Mouse (Mus musculus): Measurements from ENCODE around the gene Rps8.
A peak's percentile ranks its signal among the peaks of the same experiment; 100 is the strongest.

Rps8 gene

DNA sequence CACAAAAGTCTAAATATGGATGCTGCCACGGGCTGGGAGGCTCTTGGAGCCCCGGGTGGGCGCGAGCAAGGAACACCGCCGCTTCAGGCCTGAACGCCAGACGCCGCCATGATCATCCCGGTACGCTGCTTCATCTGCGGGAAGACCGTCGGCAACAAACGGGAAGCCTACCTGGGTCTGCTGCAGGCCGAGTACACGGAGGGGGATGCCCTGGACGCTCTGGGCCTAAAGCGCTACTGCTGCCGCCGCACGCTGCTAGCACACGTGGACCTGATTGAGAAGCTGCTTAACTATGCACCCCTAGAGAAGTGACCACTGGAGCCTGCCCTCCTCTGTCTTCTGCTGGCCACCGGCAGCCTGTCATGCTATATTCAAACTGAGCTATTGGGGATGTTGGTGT is 7.2 kb downstream of the Rps8 start:
- DNase-seq (ENCODE audit: low spot score): no peak

DNA sequence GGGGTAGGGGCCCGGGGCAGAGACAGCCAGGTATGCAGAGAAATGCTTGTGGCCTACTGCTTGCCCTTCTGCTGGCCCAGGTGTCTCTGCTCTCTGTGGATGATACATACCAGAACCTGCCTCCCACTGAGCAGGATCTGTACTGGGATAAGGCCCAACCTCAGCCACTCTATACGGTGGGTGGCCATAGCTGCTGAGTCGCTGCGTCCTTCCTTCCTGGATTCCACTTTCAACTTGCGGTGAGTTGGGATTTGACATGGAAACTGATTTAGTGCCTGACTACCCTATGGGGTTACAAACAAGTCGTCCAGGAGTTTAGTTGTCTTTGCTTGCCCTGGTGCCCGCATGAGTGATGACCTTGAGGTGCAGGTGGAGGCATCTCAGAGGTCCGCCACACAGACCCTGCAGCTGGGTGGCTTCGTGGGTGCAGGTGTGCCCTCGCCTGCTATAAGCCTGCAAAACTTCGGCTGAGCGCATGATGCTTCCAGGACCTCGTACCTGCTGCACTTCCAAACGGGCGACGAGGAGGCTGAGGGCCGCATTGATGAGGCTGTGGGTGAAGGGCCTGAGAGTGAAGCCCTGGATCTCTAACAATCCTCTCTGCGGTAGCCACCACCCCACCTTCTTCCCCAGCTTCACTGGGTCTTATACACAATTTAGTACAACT is 7.9 kb downstream of the Rps8 start:
- DNase-seq (ENCODE audit: low spot score): no peak

GRCm38 (mm10) chr4:117146176-117146575 is 9.9 kb downstream of the Rps8 start:
- DNase-seq (ENCODE audit: low spot score): peak; percentile 94

DNA sequence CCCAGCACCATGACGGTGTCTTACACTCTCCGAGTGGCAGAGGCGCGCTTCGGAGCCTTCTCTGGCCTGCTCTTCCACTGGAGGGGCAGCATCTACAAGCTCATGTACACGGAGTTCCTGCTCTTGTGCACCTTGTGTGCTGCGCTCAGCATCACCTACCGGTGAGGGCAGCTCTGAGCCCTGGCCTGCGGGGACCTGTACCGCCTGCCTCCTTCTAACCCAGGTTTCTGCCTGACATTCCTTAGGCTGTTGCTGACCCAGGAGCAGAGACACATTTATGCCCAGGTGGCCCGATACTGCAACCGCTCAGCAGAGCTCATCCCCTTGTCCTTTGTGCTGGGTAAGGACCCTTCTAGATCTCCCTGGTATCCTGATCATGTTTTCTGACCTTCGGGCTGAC is 10.8 kb downstream of the Rps8 start:
- DNase-seq (ENCODE audit: low spot score): no peak

GRCm38 (mm10) chr4:117143023-117143422 is 13.0 kb downstream of the Rps8 start:
- DNase-seq (ENCODE audit: low spot score): no peak

DNA sequence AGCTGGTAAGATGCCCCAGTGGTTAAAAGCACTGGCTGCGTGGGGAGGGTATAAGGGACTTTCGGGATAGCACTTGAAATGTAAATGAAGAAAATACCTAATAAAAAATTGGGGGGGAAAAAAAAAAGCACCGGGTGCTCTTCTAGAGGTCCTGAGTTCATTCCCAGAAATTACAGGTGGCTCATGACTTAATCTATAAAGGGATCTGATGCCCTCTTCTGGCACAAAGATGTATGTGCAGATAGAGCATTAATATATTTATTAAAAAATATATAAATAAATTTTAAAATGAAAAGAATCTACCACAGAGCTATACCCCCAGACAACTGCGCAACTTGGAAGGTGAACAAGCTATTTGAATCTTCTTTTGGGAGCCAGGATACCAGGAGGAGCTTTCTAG is 15.4 kb downstream of the Rps8 start:
- peak; percentile 65 for DNase-seq (ENCODE audit: low spot score)

DNA sequence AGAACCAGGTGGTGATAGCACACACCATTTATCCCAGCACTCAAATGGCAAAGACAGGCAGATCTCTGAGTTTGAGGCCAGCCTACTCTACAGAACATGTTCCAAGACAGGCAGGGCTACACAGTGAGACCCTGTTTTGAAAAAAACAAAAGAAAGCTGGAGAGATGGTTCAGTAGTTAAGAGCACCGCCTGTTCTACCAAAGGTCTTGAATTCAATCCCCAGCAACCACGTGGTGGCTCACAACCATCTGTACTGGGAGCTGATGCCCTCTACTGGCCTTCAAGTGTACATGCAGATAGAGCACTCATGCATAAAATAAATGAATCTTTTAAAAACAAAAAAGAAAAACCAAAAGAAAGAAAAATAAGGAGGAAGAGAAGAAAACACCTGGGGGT is 16.8 kb downstream of the Rps8 start:
- DNase-seq (ENCODE audit: low spot score): peak; percentile 70

DNA sequence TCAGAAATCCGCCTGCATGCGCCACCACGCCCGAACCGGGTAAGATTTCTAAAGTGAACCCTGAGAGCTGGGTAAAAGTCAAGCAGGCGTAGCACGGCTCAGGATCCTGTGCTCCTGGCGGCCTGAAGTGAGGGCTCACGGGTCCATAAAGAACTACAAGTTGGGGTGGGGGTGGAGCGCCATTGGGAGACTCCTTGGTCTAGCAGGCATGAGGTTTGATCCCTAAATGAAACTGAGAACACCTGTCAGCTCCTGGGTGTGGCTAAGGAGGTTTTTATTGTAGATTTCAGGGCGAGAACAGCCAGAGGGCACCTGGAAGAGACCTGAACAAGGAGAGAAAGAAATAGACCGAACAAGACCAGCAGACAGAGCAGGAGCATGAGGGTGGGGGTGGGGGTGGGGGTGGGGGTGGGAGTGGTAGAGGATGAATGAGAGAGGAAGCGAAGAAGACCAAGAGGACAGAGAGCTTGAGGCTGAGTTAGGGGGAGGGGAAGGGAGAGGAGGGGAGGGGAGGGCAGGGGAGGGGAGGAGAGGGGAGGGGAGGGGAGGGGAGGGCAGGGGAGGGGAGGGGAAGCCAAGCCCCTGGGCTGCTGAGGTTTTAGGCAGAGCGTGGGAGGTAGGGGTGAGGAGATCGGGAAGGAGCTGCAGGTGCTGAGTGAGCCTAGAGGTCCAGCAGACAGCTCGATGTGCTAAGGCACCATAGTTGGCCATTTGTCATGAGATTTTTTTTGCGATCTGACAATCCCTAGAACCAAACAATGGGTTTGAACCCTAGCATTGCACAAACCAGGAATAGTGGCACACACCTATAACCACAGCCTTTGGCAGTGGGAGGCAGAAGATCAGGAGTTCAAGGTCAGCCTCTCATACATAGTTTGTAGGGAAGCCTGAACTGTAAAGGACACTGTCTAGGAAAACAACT is 17.5 kb downstream of the Rps8 start:
- DNase-seq (ENCODE audit: low spot score): no peak

- no peak for DNase-seq (ENCODE audit: low spot score)
Measured at GRCm38 (mm10) chr4:117136034-117136433, 20.0 kb downstream of the Rps8 start.

- DNase-seq (ENCODE audit: low spot score): no peak
Measured at GRCm38 (mm10) chr4:117134601-117134995, 21.4 kb downstream of the Rps8 start.

- DNase-seq (ENCODE audit: low spot score): peak; percentile 99
Measured at GRCm38 (mm10) chr4:117133817-117134600, 22.0 kb downstream of the Rps8 start, which contains the start of gene Plk3. TSS of gene Plk3 (minus strand) at chr4:117133963.

GRCm38 (mm10) chr4:117133366-117133796 is 22.7 kb downstream of the Rps8 start:
- no peak for DNase-seq (ENCODE audit: low spot score)

- no peak for DNase-seq (ENCODE audit: low spot score)
Measured at GRCm38 (mm10) chr4:117132794-117133143, 23.3 kb downstream of the Rps8 start.

GRCm38 (mm10) chr4:117131890-117132793 is 23.9 kb downstream of the Rps8 start:
- peak; percentile 86 for DNase-seq (ENCODE audit: low spot score)

- no peak for DNase-seq (ENCODE audit: low spot score)
Measured at GRCm38 (mm10) chr4:117131198-117131597, 24.8 kb downstream of the Rps8 start.

GRCm38 (mm10) chr4:117130790-117131189 is 25.3 kb downstream of the Rps8 start:
- peak; percentile 57 for DNase-seq (ENCODE audit: low spot score)

GRCm38 (mm10) chr4:117127991-117128686 is 27.9 kb downstream of the Rps8 start:
- no peak for DNase-seq (ENCODE audit: low spot score)

DNA sequence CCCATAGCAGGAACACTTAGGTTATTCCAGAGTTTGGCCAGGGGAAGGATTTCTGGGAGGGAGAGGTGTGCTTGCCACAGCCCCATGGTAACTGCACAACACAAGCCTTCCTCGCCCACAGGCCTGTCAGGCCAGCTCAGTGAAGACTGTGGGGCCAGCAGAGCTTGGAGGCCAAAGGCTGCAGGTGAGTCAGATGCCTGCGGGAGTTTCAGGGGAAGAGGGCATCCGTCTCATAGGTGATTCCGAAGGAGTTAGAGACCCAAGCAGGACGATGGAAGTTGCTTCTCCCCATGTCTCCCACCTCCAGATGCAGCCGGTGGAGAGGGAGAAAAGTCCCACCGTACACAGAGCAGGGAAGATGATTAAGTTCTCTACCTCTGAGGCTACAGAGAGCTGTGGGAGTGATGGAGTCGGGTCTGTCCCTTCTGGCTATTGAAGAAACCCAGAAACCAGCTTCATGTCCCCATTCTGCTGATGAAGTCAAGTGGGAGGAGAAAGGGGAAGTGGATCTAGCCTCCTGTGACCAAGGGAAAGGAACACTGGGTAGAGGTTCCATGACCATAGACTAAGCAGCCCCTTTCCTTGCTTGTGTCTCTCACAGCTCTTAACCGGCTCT is 29.3 kb downstream of the Rps8 start, which contains the start of gene Tctex1d4:
Tctex1d4 (plus strand) TSS at position 120 of the 616 bp plus-strand sequence.
- DNase-seq (ENCODE audit: low spot score): no peak

DNA sequence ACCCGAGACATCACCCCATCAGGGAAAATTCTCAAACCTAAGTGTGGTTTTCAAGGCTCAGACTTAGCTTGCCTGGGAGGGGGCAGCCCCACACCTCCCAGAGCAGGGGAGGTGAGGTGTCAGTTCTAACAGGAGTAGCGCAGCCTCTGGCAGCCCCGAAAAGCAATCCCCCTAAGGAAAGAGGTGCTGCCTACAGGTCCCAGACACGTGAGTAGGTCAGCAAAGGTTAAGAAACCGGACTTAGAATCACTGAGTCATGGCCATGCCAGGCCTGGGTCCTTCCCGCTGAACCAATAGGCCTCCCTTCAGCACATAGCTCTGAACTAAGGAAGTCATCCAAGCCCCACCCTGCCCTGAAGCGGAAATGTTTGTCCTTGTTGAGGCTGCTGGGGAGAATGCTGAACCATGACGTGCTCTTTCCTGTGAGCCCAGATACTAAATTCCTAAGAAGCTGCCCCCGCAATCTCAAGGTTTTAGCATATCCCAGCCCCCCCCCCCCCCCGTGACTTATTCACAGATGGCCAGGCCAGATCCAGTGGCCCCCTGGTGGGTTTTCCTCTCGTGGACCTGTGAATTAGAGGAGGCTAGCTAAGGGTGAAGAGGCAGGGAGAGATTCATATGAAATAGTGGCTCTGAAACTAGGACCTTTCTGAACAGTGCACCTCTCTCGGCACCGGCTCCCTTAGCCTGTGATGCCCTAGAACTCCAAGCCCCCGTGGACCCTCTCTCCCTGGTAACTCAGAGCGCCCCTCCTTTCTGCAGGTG is 30.0 kb downstream of the Rps8 start:
- DNase-seq (ENCODE audit: low spot score): no peak
